Mouse (Mus musculus) forebrain, embryonic 10.5 days (tissue): ENCODE measurements around the gene Mrpl43. TPM values are rescaled to one million over a fixed set of nuclear protein-coding genes. Genes with fewer than 3 reads are reported as not detected.

Experiments
- DNase-seq: peaks from one replicate; pipeline ENCODE4 v3.0.0-alpha.2; 2017; ENCODE audit warnings: low spot score; ENCODE audit errors: extremely low spot score
- H3K27ac ChIP-seq: fragments of 300-500 bp; sonication (generic); 2 replicates; pipeline ENCODE4 v1.5.1; 2016; ENCODE audit warnings: mild to moderate bottlenecking
- H3K27me3 ChIP-seq: fragments of 300-500 bp; sonication (generic); 2 replicates; pipeline ENCODE4 v1.6.1; 2016; ENCODE audit warnings: mild to moderate bottlenecking; ENCODE audit not compliant: poor library complexity, severe bottlenecking
- H3K36me3 ChIP-seq: fragments of 300-500 bp; sonication (generic); replicated peaks from 2 replicates; pipeline ENCODE4 v1.6.1; 2016; ENCODE audit warnings: mild to moderate bottlenecking, moderate library complexity
- H3K4me1 ChIP-seq: fragments of 300-500 bp; sonication (generic); 2 replicates; pipeline ENCODE4 v1.6.1; 2016
- H3K4me3 ChIP-seq: fragments of 300-500 bp; sonication (generic); 2 replicates; pipeline ENCODE4 v1.5.1; 2016; ENCODE audit warnings: mild to moderate bottlenecking, moderate library complexity
- H3K9me3 ChIP-seq: fragments of 300-500 bp; sonication (generic); 2 replicates; pipeline ENCODE4 v1.6.1; 2016; ENCODE audit warnings: mild to moderate bottlenecking, moderate library complexity
- WGBS: fragments of 180-500 bp; shearing (Covaris S2); methylation state at CpG from one replicate; pipeline ENCODE4 v1.1.7; 2016; 5-methylcytosine and 5-hydroxymethylcytosine counted together
- polyA plus RNA-seq: library from polyadenylated mRNA; unstranded; fragments of >200 nt; fragmentation: Nextera tagmentation; extraction: Ambion mirVana; gene quantifications from 2 replicates; pipeline ENCODE4 v1.2.1, GENCODE M21; 2016

Mrpl43 gene
- polyA plus RNA-seq, 1 experiment from 2014 or later = 75.0 TPM

DNA sequence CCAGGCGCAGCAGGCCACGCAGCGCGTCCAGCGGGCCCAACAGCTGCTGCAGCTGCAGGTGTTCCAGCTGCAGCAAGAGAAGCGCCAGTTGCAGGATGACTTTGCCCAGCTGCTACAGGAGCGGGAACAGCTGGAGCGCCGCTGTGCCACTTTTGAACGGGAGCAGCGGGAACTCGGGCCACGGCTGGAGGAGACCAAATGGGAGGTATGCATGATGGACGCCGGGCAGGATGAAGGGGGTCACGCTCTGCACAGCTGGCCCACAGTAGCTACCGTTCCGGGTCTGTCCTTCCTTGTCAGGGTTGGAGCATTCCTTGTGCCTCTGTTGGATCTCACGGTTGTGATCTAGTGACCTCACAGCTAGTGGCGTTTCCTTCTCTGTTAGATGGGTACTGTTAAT is 18.5 kb upstream of the Mrpl43 start:
- no peak overlapping the region for H3K4me3 ChIP-seq
- DNase-seq = no peak
- H3K27ac ChIP-seq = no peak overlapping the region
- H3K27me3 ChIP-seq = no peaks in the 10 kb centered on the region
- H3K36me3 ChIP-seq = peaks cover 92% of the 10 kb centered on the region
- H3K9me3 ChIP-seq = no peaks in the 10 kb centered on the region
- peaks cover 50% of the 10 kb centered on the region for H3K4me1 ChIP-seq
- 91% methylated on average over 20 of the region's 20 CpGs for WGBS

DNA sequence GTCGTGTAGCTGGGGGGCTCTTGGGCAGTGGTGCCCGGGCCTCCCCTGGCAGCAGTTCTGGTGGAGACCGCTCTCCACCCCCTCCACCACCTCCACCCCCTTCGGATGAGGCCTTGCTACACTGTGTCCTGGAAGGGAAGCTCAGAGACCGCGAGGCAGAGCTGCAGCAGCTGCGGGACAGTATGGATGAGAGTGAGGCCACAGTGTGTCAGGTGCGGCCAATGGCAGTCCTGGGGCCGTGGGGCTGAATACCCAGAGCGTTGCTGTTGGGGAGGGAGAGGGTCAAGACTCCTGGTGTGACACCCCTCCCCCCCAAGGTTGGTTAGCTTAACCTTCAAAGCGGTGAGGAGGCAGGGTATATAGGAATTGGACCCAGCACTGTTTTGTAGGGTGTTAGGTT is 17.8 kb upstream of the Mrpl43 start:
- Histone ChIP-seq H3K4me3 (no peak overlapping the region), H3K27me3 (no peaks in the 10 kb centered on the region), H3K27ac (no peak overlapping the region), H3K4me1 (peaks cover 52% of the 10 kb centered on the region), H3K36me3 (peaks cover 94% of the 10 kb centered on the region), H3K9me3 (no peaks in the 10 kb centered on the region)
- WGBS = 86% methylated on average over 11 of the region's 11 CpGs
- DNase-seq = no peak

DNA sequence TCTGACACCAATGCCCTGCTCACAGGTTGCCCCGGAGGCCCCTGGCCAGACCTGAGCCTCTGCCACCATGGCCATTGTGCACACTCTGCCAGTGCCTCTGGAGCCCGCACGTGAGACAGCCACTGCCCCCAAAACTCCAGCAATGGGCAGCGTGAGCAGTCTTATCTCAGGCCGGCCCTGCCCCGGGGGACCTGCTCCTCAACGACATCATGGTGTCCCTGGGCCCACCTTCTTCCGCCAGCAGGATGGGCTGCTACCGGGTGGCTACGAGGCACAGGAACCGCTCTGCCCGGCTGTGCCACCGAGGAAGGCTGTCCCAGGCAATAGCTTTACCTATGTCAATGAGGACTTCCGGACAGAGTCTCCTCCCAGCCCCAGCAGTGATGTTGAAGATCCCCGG is 15.1 kb upstream of the Mrpl43 start:
- Histone ChIP-seq H3K36me3 (peaks cover 69% of the 10 kb centered on the region), H3K4me1 (peaks cover 55% of the 10 kb centered on the region), H3K9me3 (no peaks in the 10 kb centered on the region), H3K27ac (peak overlapping the region; percentile 12; the same call in 1 of the 2 replicates), H3K4me3 (peak overlapping the region; percentile 22), H3K27me3 (no peaks in the 10 kb centered on the region)
- no peak for DNase-seq
- 94% methylated on average over 15 of the region's 15 CpGs for whole genome bisulfite sequencing

DNA sequence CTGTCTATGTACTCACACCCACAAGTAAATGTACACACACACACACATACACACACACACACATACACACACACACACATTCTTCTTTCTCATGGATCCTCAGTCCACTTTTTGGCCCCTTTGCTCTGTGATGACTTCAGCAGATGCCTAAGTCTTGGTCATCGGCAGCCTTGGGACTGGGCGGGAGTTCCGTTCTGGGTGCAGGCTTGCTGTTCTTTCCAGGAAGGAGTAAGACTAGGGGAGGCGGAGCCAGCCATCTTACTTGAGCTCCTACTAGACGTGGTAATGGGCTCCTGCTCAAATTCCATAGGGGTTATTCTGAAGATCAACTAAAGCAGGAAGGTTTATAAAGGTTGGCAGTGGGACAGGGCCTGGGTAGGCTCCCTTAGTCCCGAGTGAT is 14.1 kb upstream of the Mrpl43 start:
- DNase-seq = no peak
- H3K36me3 ChIP-seq = peaks cover 59% of the 10 kb centered on the region
- H3K4me1 ChIP-seq = peaks cover 60% of the 10 kb centered on the region
- peak overlapping the region; percentile 22; the same call in 1 of the 2 replicates for H3K4me3 ChIP-seq
- H3K27me3 ChIP-seq = no peaks in the 10 kb centered on the region
- H3K27ac ChIP-seq = 0 out of 2 replicates have a peak overlapping the region, but pooled peaks have one; percentile 54
- no peaks in the 10 kb centered on the region for H3K9me3 ChIP-seq
- 76% methylated on average over 6 of the region's 6 CpGs for WGBS

DNA sequence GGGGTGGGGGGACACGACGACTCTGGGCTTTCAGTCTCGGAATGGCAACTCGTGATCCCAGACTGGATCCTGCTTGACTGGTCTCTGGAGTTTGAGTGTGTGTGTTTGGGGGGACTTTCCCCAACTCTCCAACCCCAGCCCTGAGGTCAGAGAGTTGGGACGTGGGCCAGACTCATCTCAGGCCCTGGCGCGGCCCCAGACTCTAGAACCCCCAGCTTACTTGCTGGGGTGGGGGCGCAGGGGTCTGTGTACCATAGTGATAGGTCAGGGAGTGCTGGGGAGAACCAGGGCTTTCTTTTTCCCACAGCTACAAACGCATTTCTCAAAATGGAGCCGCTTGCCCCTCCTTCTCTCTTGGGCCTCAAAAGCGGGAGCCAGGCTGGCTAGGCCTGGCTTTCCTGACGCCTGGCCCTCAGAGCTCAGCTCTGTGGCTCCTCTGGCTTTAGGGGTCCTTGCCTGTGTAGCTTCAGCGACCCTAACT is 12.1 kb upstream of the Mrpl43 start:
- peak; percentile 48 for DNase-seq
- peaks cover 39% of the 10 kb centered on the region for H3K36me3 ChIP-seq
- H3K9me3 ChIP-seq = no peaks in the 10 kb centered on the region
- H3K27ac ChIP-seq = peak overlapping the region; percentile 98
- peak overlapping the region; percentile 84 for H3K4me3 ChIP-seq
- peaks cover 80% of the 10 kb centered on the region for H3K4me1 ChIP-seq
- WGBS = 0% methylated on average over 13 of the region's 13 CpGs
- H3K27me3 ChIP-seq = no peaks in the 10 kb centered on the region

DNA sequence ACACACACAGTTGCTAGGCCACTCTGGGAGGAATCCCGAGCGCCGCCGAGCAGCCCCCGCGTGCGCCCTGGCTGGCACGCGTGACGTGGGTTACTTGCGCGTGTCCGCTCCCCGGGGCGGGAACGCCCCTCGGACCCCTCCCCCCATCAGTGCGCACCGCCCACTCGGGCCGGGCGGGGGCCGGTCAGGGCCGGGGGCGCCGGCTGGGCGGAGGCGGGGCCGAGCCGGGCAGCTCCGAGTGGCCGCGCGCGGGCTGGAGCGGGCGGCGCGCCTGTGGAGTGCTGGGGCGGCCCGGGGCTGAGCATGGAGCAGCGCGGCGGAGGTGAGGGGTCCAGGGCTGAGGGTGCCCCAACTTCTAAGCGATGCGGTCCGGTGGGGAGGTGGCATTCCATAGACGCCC is 11.7 kb upstream of the Mrpl43 start:
- H3K4me3 ChIP-seq = peak overlapping the region; percentile 84
- H3K27me3 ChIP-seq = no peaks in the 10 kb centered on the region
- peak; percentile 77 for DNase-seq
- under 1% methylated on average over 48 of the region's 48 CpGs for WGBS
- H3K9me3 ChIP-seq = no peaks in the 10 kb centered on the region
- peak overlapping the region; percentile 98 for H3K27ac ChIP-seq
- peaks cover 84% of the 10 kb centered on the region for H3K4me1 ChIP-seq
- peaks cover 37% of the 10 kb centered on the region for H3K36me3 ChIP-seq

DNA sequence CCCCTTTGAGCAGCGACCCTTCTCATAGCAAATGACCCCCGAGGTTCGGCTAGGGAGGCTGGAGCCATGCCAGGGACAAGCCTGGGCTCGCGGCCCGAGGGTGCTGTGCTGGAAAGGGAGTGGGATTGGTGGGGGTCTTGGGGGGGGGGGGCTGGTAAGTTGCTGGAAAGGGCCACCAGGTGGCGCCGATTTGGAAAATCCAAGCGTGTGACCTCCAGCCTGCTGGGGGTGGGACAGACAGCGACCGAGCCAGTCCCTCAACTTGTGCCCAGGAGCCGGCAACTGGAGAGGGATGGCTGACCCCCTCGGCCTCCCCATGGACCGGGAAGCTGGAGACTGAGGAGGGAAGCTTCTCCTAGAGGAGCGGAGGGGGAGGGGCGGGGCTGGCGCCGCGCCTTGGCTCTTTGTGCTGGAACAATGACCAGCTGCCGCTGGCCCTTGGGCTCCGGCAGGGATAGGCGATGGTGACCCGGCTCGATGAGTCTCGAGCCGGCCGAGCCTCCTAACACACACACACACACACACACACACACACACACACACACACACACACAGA is 11.1 kb upstream of the Mrpl43 start:
- 0% methylated on average over 27 of the region's 27 CpGs for WGBS
- Histone ChIP-seq H3K36me3 (peaks cover 37% of the 10 kb centered on the region), H3K4me1 (peaks cover 90% of the 10 kb centered on the region), H3K9me3 (no peaks in the 10 kb centered on the region), H3K4me3 (peak overlapping the region; percentile 84), H3K27me3 (no peaks in the 10 kb centered on the region), H3K27ac (peak overlapping the region; percentile 98)
- DNase-seq = peak; percentile 88

DNA sequence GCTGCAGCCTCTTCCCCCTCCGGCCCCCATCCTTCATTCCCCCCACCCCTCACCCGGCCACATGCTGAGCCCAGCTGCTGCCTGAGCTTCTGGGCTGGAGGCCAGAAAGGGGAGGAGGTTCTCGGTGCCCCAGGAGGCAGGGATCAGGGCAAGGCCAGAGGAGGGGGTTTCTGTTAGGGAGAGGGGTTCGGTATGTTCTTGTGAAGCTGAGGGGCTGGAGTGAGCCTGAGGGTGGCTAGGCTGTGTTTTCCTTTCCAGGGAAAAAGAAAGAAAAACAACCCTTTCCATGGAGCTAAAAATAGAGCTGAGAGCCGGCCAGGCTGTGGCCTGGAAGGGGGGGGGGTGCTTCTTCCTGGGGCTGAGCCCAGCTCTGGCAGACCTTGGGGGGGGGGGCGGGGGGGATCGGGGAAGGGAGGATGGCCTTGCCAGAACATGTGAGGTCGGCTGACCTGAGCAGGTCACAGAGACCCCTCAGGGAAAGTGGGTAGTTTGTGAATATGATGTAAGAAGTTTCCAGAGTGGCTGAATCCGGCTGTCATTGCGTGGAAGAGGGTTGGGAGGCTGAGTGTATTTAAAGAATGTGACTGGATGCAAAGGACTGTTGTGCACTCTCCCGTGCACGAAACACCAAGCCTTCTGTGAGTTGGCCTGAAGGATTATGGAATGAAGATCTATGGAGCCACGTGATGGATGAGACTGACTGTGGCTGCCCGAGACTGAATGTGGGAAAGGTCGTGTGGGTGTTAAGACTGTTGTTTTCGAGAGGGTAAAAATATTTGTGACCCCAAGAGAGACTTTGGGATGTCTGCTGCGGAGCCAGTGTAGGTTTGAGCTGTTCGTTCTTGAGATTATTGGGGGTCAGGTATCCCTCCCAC is 10.3 kb upstream of the Mrpl43 start:
- no peaks in the 10 kb centered on the region for H3K27me3 ChIP-seq
- peak overlapping the region; percentile 84 for H3K4me3 ChIP-seq
- H3K9me3 ChIP-seq = no peaks in the 10 kb centered on the region
- under 1% methylated on average over 17 of the region's 18 CpGs for WGBS
- H3K36me3 ChIP-seq = peaks cover 37% of the 10 kb centered on the region
- DNase-seq = peak; percentile 72
- peaks cover 90% of the 10 kb centered on the region for H3K4me1 ChIP-seq
- H3K27ac ChIP-seq = peak overlapping the region; percentile 98

DNA sequence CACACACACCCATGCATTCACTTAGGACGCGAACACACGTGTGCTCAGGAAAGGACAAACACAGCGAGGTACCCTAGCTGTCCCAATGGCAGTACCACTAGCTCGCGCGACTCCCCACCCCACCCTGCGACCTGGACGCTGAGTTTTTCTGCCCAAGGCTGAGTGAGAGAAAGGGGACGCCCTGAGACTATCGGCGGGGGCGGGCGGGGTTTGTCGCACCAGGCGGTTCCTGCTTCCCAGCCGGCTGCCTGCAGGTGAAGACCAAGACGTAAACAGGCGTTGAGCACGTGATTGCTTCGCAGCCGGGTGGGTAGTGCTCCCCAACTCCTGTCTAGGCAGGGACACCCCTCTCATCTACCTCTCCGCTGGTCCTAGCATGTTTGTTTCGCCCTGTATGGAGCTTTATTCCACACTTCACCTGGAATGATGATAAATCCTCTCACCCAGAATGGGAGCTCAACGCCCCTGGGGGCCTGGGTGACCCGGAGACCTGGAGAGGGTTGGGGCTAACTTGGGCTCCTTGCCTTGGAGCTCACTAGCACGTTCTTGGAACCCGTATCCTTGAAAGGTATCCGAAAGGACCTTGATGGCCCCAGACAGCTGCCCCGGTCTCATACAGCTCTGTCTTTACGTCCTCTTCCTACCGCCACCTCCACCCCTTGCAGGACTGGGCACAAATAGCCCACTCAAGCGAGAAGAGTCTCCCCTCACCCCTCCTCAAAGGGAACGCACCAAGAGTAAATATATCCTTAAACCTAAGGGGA is 9.5 kb upstream of the Mrpl43 start:
- Histone ChIP-seq H3K4me3 (peak overlapping the region; percentile 84), H3K36me3 (peaks cover 37% of the 10 kb centered on the region), H3K9me3 (no peaks in the 10 kb centered on the region), H3K27ac (peak overlapping the region; percentile 98), H3K4me1 (peaks cover 81% of the 10 kb centered on the region), H3K27me3 (no peaks in the 10 kb centered on the region)
- under 1% methylated on average over 34 of the region's 34 CpGs for WGBS
- DNase-seq = peak; percentile 47

DNA sequence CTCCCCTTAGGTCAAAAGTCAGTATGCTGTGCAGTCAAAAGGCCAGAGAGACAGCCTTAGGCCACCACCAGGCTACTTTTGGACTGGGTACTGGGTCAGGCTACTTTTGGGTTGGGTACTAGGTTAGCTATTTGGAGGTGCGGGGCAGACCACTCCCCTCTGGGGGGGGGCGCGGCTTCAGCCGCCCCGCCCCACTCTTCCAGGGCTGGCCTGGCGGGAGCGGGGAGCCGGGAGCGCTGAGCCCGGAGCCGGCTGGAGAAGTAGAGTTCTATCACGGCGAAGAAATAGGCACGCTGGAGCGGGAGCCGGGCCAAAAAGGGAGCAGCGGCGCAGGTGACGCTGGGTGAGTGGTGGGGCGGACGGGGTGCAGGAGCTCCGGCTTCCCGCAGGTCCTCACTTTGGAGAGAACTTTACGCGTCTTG is 8.8 kb upstream of the Mrpl43 start:
- Histone ChIP-seq H3K4me3 (peak overlapping the region; percentile 84), H3K27ac (peak overlapping the region; percentile 98), H3K36me3 (peaks cover 37% of the 10 kb centered on the region), H3K27me3 (no peaks in the 10 kb centered on the region), H3K9me3 (no peaks in the 10 kb centered on the region), H3K4me1 (peaks cover 74% of the 10 kb centered on the region)
- no peak for DNase-seq
- under 1% methylated on average over 25 of the region's 25 CpGs for WGBS

DNA sequence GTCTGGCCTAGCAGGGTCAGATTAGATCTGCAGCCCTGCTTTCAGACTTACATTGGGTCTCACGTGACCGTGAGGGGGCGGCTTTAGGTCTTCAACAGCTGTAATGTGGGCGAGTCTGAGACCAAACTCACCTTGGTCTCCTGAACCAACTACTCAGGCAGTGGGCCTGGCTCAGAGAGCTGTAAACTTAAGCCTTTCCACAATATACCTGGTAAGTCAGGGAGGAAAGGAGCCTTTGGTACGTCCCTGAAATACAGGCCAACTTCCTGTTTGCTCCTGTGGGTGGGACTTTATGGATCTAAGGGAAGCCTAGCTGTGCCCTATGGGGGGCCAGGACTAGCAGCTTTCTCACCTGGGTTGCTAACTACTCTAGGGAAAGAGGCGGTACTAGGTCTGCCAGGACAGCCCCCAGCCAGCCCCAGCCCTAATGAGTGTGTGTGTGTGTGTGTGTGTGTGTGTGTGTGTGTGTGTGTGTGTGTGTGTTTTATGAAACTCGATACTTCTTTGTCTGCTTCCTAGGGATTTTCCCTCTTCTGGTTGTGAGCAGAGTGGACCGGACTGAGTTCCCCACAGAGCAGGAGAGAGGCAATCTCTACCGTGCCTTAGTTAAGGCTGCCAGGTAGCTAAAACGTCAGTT is 8.2 kb upstream of the Mrpl43 start, which contains the start of gene Lzts2:
TSS of gene Lzts2 (plus strand) at position 80 of the 637 bp plus-strand sequence.
- peaks cover 36% of the 10 kb centered on the region for H3K36me3 ChIP-seq
- no peak for DNase-seq
- H3K27ac ChIP-seq = peak within 1 kb of the TSS; percentile 98
- H3K9me3 ChIP-seq = no peaks in the 10 kb centered on the region
- H3K27me3 ChIP-seq = no peaks in the 10 kb centered on the region
- peaks cover 68% of the 10 kb centered on the region for H3K4me1 ChIP-seq
- H3K4me3 ChIP-seq = peak within 1 kb of the TSS; percentile 84
- 8% methylated on average over 10 of the region's 10 CpGs for WGBS

DNA sequence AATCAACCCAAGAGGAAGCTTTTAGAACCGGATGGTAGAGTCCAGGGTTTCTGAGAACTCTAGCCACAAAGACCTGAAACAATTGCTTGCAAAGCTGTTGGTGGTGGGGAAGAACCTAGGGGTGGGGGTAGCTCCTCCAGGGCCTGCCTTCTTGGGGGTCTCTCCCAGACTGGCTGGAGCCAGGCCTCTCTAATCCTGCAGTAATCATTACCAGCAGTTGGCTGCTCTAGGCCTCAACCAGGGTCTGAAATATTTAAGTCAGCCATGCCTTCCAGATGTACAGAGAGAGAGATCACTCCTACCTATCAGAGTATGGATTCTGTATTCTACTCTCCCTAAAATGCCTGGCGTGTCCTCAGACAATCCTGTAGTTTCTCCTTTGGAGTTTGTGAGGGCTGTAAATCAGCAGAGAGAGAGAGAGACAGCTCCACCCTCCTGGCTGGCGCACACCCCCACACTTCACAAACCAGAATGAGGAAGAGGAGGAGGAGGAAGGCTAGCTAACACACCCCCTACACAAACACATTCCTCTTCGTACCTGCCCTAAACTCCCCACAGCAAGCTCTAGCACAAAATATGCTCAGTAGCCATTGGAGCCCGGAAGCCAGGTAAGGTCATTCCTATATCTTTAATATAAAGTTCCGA is 7.5 kb upstream of the Mrpl43 start:
- Histone ChIP-seq H3K4me3 (no peak overlapping the region), H3K27me3 (no peaks in the 10 kb centered on the region), H3K36me3 (peaks cover 43% of the 10 kb centered on the region), H3K9me3 (no peaks in the 10 kb centered on the region), H3K4me1 (peaks cover 64% of the 10 kb centered on the region), H3K27ac (peak overlapping the region; percentile 98)
- no peak for DNase-seq
- 63% methylated on average over 6 of the region's 6 CpGs for WGBS
